Mouse (Mus musculus) limb, embryonic 13.5 days (tissue): ENCODE data around the gene Glis1. TPM values are rescaled to one million over a fixed set of nuclear protein-coding genes. Genes with fewer than 3 reads are reported as not detected.

Experiments used
- ATAC-seq: fragments of 200-750 bp; cut with Nextera tagmentation; 2 replicates; pipeline ENCODE4 v1.8.0; 2017; ENCODE audit warnings: low read depth, moderate number of reproducible peaks, moderate TSS enrichment; ENCODE audit not compliant: low FRiP score
- H3K27ac ChIP-seq: fragments of 300-500 bp; sonication (generic); 2 replicates; pipeline ENCODE4 v1.5.1; 2015; ENCODE audit warnings: inconsistent platforms, mild to moderate bottlenecking, moderate library complexity
- H3K27me3 ChIP-seq: fragments of 300-500 bp; sonication (generic); 2 replicates; pipeline ENCODE4 v1.6.1; 2015; ENCODE audit warnings: mild to moderate bottlenecking, inconsistent platforms
- H3K36me3 ChIP-seq: fragments of 300-500 bp; sonication (generic); 2 replicates; pipeline ENCODE4 v1.6.1; 2015; ENCODE audit warnings: inconsistent platforms, mild to moderate bottlenecking, moderate library complexity
- H3K4me1 ChIP-seq: fragments of 300-500 bp; sonication (generic); 2 replicates; pipeline ENCODE4 v1.6.1; 2015; ENCODE audit warnings: inconsistent platforms
- H3K4me2 ChIP-seq: fragments of 300-500 bp; sonication (generic); replicated peaks from 2 replicates; pipeline ENCODE4 v1.6.1; 2015; ENCODE audit warnings: inconsistent platforms, mild to moderate bottlenecking, moderate library complexity
- H3K4me3 ChIP-seq: fragments of 300-500 bp; sonication (generic); 2 replicates; pipeline ENCODE4 v1.5.1; 2015; ENCODE audit warnings: moderate library complexity, mild to moderate bottlenecking, inconsistent platforms
- H3K9ac ChIP-seq: fragments of 300-500 bp; sonication (generic); 2 replicates; pipeline ENCODE4 v1.6.1; 2015; ENCODE audit warnings: mild to moderate bottlenecking, inconsistent platforms
- H3K9me3 ChIP-seq: fragments of 300-500 bp; sonication (generic); 2 replicates; pipeline ENCODE4 v1.6.1; 2016; ENCODE audit warnings: inconsistent platforms
- WGBS: fragments of 180-500 bp; shearing (Covaris S2); methylation state at CpG from one replicate; pipeline ENCODE4 v1.1.7; 2015; 5-methylcytosine and 5-hydroxymethylcytosine counted together
- polyA plus RNA-seq: library from polyadenylated mRNA; unstranded; fragments of >200 nt; fragmentation: Nextera tagmentation; extraction: Ambion mirVana; gene quantifications from 2 replicates; pipeline ENCODE4 v1.2.1, GENCODE M21; 2015

The Glis1 gene
- polyA plus RNA-seq, 1 experiment from 2014 or later: 10.9 TPM

DNA sequence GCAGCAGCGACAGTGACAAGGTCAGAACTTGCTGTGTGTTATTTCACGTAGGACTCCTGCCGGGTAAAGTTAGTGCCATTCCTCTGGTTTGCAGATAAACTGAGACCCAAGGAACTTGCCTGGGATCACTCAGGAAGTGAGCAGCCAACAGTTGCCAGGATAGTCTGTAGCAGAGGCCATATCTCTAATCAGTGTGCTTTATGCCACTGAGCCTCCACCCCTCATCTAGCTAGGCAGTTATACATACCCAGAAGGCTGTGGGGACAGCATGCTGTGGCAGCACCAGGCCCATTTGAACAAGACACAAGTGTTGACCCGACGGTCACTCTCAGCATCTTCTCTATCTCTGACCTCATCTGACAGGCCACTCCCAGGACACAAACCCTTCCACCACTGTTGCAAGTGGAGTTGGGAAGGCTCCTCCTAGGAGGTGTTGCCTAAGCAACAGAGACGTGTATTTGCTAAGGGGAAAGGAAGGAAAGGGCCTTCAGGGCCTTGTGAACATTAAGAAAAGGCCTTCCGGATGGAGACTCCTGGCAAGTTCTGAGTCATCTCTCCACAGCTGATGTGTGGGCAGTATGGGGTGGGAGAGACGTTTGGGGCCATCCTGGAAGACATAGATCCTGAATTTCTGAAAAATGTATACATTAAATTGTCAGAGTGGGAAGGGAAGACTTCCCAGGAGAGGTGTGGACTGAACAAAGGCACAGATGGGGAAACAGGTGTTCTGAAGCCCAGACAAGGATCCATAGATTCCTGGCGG is 177.7 kb downstream of the Glis1 start:
- no peak overlapping the region for H3K4me3 ChIP-seq
- WGBS: 63% methylated on average over 9 of the region's 9 CpGs
- no peak overlapping the region for H3K9ac ChIP-seq
- no peak overlapping the region for H3K27ac ChIP-seq
- peaks cover 5% of the 10 kb centered on the region; the same call in 1 of the 2 replicates for H3K27me3 ChIP-seq
- no peak for ATAC-seq
- peaks cover 47% of the 10 kb centered on the region for H3K4me1 ChIP-seq
- no peaks in the 10 kb centered on the region for H3K36me3 ChIP-seq
- no peaks in the 10 kb centered on the region for H3K9me3 ChIP-seq
- H3K4me2 ChIP-seq: no peak overlapping the region

DNA sequence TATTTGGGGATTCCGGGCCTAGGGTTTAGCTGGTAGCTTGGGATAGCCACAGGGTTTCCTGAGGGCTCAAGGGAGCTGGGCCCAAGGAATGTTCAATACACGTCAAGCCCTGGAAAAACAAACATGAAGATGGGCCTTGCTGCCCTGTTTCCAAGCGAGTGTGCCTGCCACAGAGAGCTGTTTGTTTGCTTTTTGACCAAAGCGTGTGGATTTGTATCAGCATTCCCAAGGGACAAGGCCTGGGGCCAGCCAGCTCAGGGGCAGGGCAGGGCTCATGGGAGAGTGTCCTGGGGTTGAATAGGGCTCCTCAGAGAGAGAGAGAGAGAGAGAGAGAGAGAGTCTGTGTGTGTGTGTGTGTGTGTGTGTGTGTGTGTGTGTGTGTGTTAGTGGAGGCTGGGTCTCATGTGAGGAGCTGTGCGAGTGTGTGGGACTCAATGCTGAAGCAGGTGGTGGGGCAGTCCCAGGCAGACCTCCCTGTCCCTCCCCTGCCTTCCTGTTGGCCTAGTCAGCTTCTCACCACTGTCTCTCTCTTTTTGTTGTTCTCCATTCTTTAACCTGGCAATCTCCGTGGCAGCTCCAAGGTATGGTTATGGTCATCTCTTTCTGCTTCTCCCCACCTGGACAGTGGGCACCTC is 183.3 kb downstream of the Glis1 start:
- 67% methylated on average over 6 of the region's 6 CpGs for WGBS
- no peaks in the 10 kb centered on the region for H3K36me3 ChIP-seq
- peaks cover 10% of the 10 kb centered on the region for H3K4me1 ChIP-seq
- H3K4me3 ChIP-seq: no peak overlapping the region
- H3K27me3 ChIP-seq: no peaks in the 10 kb centered on the region
- H3K9ac ChIP-seq: no peak overlapping the region
- no peak overlapping the region for H3K4me2 ChIP-seq
- no peak for ATAC-seq
- no peaks in the 10 kb centered on the region for H3K9me3 ChIP-seq
- no peak overlapping the region for H3K27ac ChIP-seq

DNA sequence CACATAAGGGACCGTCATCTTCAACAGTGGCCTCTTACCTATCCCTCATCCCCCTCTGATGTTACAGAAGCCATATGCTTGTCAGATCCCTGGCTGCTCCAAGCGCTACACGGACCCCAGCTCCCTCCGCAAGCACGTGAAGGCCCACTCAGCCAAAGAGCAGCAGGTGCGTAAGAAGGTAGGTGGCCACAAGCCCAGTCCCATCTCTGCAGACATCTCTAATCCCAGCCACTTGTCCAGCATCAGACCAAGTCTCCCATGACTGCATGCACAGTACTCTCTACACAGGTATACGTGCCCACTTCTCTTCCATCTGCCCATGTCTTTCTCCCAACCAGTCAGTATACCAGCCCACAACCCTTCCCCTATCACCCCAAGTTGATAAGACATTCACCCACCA is 185.1 kb downstream of the Glis1 start:
- H3K36me3 ChIP-seq: no peaks in the 10 kb centered on the region
- no peak overlapping the region for H3K27ac ChIP-seq
- no peak for ATAC-seq
- WGBS: 92% methylated on average over 7 of the region's 7 CpGs
- no peak overlapping the region for H3K9ac ChIP-seq
- peaks cover 20% of the 10 kb centered on the region for H3K4me1 ChIP-seq
- H3K4me2 ChIP-seq: no peak overlapping the region
- H3K27me3 ChIP-seq: no peaks in the 10 kb centered on the region
- H3K9me3 ChIP-seq: no peaks in the 10 kb centered on the region
- no peak overlapping the region for H3K4me3 ChIP-seq

DNA sequence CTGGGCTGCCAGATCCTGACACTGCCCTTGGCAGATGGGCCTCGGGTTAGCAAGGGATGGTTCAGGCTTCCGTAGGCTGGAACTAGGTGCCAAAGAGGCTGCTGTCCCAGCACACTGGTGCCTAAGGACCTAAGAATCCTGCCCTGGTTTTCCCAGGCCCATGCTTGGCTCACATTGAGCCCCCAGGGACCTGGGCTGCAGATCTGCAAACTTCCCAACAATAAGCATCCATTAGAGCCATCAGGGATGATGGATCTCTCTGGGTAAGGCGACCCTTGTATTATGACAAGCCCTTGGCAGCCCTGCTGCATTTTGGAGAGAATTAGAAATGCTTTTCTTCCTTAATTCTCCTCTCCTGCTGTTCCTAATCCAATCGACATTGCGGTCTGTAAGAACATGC is 187.0 kb downstream of the Glis1 start:
- H3K4me1 ChIP-seq: peaks cover 32% of the 10 kb centered on the region
- ATAC-seq: no peak
- WGBS: 65% methylated on average over 5 of the region's 5 CpGs
- H3K36me3 ChIP-seq: no peaks in the 10 kb centered on the region
- no peak overlapping the region for H3K4me3 ChIP-seq
- H3K4me2 ChIP-seq: no peak overlapping the region
- H3K27me3 ChIP-seq: no peaks in the 10 kb centered on the region
- no peak overlapping the region for H3K9ac ChIP-seq
- no peaks in the 10 kb centered on the region for H3K9me3 ChIP-seq
- H3K27ac ChIP-seq: no peak overlapping the region

DNA sequence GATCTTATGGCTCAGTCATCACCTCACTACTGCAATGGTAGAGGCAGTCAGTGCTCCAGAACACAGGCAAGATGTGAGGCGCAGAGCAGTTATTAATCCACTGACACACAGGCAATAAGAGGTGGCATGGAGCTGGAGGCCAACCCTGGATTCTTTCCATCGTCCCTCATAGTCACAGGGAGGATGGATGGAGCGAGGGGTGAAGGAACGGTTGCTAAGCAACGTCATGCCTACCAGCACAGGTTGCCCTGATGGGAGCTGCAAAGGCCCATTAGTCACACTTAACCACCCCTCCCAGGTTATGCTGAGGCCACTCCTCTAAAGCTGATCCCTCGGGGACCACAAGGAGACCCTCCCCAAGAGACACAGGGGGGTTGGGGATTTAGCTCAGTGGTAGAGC is 187.9 kb downstream of the Glis1 start:
- no peak overlapping the region for H3K4me3 ChIP-seq

DNA sequence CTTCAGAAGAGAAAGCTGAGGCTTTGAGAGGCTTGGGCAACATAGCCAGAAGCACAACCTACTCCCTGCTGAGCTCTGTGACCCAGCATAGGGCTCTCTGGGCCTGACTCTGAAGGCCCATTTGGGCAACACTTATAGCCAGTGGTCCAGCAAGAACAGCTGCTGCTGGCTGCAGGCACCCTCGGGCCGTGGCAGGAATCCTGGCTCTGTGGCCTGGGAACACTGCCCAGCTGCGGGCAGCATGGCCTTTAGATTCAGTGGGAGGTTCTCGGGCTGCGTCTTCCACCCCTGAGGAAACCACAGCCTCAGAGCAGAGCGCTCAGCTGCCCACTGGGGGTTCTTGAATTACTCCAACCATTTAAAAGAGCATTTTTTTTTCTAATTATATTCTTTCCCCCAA is 189.5 kb downstream of the Glis1 start:
- H3K9me3 ChIP-seq: no peaks in the 10 kb centered on the region
- H3K9ac ChIP-seq: no peak overlapping the region
- H3K4me1 ChIP-seq: peaks cover 44% of the 10 kb centered on the region
- no peak overlapping the region for H3K27ac ChIP-seq
- 0 out of 2 replicates have a peak, but pooled peaks cover 2% of the 10 kb centered on the region for H3K27me3 ChIP-seq
- WGBS: 63% methylated on average over 6 of the region's 6 CpGs
- no peaks in the 10 kb centered on the region for H3K36me3 ChIP-seq
- H3K4me3 ChIP-seq: no peak overlapping the region
- no peak for ATAC-seq
- H3K4me2 ChIP-seq: no peak overlapping the region

More for the DNA sequence above, 187.9 kb downstream of the Glis1 start:
- no peak for ATAC-seq
- Histone ChIP-seq H3K4me2 (no peak overlapping the region), H3K27ac (no peak overlapping the region), H3K9ac (no peak overlapping the region), H3K9me3 (no peaks in the 10 kb centered on the region), H3K27me3 (no peaks in the 10 kb centered on the region), H3K36me3 (no peaks in the 10 kb centered on the region), H3K4me1 (peaks cover 32% of the 10 kb centered on the region)
- 75% methylated on average over 6 of the region's 6 CpGs for WGBS

DNA sequence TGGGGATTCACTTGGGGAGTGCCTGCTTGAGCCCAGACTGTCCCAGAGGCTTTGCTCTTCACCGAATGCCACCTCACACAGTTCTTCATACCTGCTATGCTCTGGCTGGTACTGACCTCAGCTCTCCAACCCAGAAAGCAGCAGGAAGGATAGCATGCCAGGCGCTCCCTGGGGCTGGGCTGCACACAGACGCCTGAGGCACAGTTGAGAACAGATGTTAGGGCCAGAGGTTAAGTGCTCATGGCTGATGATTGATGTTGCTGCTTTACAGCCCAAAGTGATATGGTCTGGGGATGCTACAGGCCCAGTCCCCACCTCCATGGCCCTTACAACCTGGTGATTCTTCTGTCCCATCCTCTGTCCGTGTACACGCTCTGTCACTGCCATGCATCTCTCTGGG is 190.6 kb downstream of the Glis1 start:
- H3K27ac ChIP-seq: no peak overlapping the region
- H3K4me1 ChIP-seq: peaks cover 55% of the 10 kb centered on the region
- no peaks in the 10 kb centered on the region for H3K36me3 ChIP-seq
- 40% methylated on average over 5 of the region's 5 CpGs for WGBS
- H3K9me3 ChIP-seq: no peaks in the 10 kb centered on the region
- no peak overlapping the region for H3K4me2 ChIP-seq
- 0 out of 2 replicates have a peak, but pooled peaks cover 4% of the 10 kb centered on the region for H3K27me3 ChIP-seq
- 0 out of 2 replicates have a peak overlapping the region, but pooled peaks have one; percentile 5 for H3K9ac ChIP-seq
- ATAC-seq: no peak
- no peak overlapping the region for H3K4me3 ChIP-seq

DNA sequence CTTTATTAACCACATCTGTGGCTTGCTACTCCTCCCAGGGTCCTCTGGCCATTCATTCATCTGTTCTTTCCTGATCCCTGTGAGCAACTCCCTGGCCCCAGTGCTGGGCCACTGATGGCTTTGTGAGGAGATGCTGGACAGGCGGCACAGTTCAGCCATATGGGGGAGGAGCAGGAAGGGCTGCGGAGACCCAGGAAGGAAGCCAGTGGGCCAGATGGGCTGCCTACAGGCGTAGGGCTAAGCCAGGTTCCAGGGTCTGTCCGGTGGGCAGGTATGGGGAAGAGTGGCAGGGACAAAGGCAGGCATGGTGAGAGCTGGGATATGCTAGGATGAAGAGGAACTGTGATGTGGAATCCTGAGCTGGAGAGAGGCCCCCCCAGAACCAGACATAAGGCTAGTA is 193.8 kb downstream of the Glis1 start:
- H3K4me2 ChIP-seq: no peak overlapping the region
- 74% methylated on average over 4 of the region's 4 CpGs for WGBS
- peaks cover 64% of the 10 kb centered on the region for H3K4me1 ChIP-seq
- H3K36me3 ChIP-seq: no peaks in the 10 kb centered on the region
- H3K27ac ChIP-seq: no peak overlapping the region; the same call in 1 of the 2 replicates
- no peak for ATAC-seq
- no peak overlapping the region for H3K4me3 ChIP-seq
- 0 out of 2 replicates have a peak, but pooled peaks cover 4% of the 10 kb centered on the region for H3K27me3 ChIP-seq
- no peaks in the 10 kb centered on the region for H3K9me3 ChIP-seq
- H3K9ac ChIP-seq: no peak overlapping the region

DNA sequence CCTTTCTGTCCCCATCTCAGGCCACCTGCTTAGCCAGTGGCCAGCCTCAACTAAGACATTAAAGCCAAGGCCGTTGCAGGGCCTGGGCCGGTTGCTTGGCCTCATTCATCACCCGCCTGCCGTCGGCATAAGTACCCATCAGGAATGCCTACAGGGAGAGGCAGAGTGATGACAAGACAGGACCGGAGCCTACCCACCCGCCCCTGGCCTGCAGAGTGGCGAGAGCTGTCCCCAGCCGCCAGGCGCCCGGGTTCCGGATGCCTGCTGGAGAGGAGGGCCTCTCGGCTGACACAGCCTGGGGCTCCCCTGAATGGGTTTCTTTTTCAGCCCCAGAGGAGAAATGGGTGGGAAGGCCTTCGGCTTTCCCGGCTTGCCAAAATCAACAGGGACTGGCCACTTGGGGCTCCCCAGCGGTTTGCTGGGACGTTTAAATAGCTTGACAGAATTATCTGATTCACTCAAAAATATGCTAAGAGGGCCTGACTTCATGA is 194.6 kb downstream of the Glis1 start:
- WGBS: 47% methylated on average over 17 of the region's 17 CpGs
- peak overlapping the region; percentile 52; the same call in 1 of the 2 replicates for H3K27ac ChIP-seq
- no peak overlapping the region for H3K4me2 ChIP-seq
- H3K9ac ChIP-seq: no peak overlapping the region
- no peaks in the 10 kb centered on the region for H3K9me3 ChIP-seq
- peaks cover 67% of the 10 kb centered on the region for H3K4me1 ChIP-seq
- 0 out of 2 replicates have a peak, but pooled peaks cover 4% of the 10 kb centered on the region for H3K27me3 ChIP-seq
- ATAC-seq: peak; percentile 63; the same call in 1 of the 2 replicates
- no peak overlapping the region for H3K4me3 ChIP-seq
- H3K36me3 ChIP-seq: no peaks in the 10 kb centered on the region

DNA sequence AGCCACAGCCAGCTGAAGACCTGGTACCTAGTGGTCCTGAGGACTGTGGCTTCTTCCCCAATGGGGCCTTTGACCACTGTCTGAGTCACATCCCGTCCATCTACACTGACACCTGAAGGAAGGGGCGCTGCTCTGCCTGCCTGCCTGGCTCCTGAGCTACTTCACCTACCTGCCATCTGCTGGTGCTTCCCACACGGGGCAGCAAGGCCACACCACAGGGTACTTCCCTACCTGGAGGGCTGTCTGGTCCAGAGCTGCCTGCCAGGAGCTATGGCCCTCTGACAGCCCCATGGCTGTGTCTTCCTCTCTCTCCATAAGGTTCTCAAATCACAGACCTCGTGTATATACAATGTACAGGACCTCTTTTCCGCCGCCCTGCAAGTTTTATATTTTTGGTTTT is 200.2 kb downstream of the Glis1 start:
- Histone ChIP-seq H3K4me3 (no peak overlapping the region), H3K36me3 (no peaks in the 10 kb centered on the region), H3K27me3 (peaks cover 5% of the 10 kb centered on the region; the same call in 1 of the 2 replicates), H3K9me3 (no peaks in the 10 kb centered on the region), H3K4me1 (peaks cover 76% of the 10 kb centered on the region), H3K4me2 (no peak overlapping the region), H3K9ac (no peak overlapping the region), H3K27ac (no peak overlapping the region)
- no peak for ATAC-seq
- WGBS: 55% methylated on average over 6 of the region's 6 CpGs

DNA sequence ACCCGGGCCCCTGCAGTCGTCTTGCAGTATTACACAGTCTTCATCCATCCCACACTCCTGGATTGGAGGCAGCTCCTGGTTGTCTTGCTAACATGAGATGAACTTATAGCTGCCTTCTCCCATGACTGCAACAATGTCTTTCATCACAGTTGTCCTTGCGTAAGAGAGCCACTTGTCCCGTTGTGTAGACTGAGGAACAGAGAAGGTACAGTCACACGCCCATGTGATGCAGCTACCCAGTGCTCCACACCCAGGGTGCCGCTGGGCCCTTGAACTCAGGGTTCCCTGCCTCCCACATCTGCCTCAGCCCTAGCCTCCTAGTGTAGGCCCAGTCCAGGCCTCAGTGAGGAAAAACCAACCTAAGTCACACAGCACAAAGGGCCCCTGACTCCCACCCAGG is 201.7 kb downstream of the Glis1 start:
- H3K27me3 ChIP-seq: peaks cover 5% of the 10 kb centered on the region; the same call in 1 of the 2 replicates
- WGBS: 67% methylated on average over 6 of the region's 6 CpGs
- H3K27ac ChIP-seq: no peak overlapping the region
- H3K4me1 ChIP-seq: peaks cover 73% of the 10 kb centered on the region
- no peak for ATAC-seq
- H3K4me3 ChIP-seq: no peak overlapping the region
- H3K36me3 ChIP-seq: no peaks in the 10 kb centered on the region
- no peak overlapping the region for H3K9ac ChIP-seq
- H3K4me2 ChIP-seq: no peak overlapping the region
- no peaks in the 10 kb centered on the region for H3K9me3 ChIP-seq

DNA sequence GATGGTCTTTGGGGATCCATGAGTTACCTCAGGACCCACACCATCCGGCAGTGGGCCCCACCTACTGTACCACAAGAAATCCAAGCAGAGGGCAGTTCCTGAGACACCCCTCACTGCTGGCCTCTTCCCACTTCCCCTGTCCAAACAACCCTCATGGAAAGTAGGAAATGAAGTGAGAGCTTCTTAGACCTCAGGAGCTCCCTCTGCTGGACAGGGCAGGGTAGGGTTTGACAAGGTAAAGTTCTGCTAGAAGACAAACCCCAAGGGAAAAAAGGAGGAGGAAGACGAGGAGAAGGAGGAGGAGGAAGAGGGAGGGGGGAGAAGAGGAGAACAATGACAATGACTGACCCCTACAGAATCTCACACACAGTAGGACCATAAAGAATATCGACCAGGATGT is 203.3 kb downstream of the Glis1 start:
- no peaks in the 10 kb centered on the region for H3K36me3 ChIP-seq
- no peak overlapping the region for H3K4me3 ChIP-seq
- WGBS: 60% methylated on average over 3 of the region's 3 CpGs
- ATAC-seq: no peak
- peaks cover 69% of the 10 kb centered on the region for H3K4me1 ChIP-seq
- H3K4me2 ChIP-seq: no peak overlapping the region
- H3K27ac ChIP-seq: 0 out of 2 replicates have a peak overlapping the region, but pooled peaks have one; percentile 63
- peaks cover 5% of the 10 kb centered on the region; the same call in 1 of the 2 replicates for H3K27me3 ChIP-seq
- no peak overlapping the region for H3K9ac ChIP-seq
- no peaks in the 10 kb centered on the region for H3K9me3 ChIP-seq
